Mouse (Mus musculus): ENCODE measurements around the gene 9130213A22Rik.

DNA sequence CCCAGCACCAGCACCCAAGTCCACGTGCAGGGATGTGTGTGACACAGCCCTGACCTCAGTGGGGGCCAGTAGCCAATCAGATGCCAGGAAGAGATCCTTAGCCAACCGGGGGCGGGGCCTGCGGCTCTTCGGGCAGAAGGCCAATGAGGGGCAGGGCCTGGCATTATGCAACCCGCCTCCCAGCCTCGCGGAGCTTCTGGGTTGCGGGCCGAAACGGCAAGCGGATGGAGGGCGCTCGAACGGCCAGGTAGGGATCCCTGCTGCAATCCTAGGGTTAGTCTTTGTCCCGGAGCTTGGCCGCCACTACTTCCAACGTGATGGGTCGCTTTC is 23.7 kb downstream of the 9130213A22Rik start:
- TF ChIP-seq GATA1 (IDR thresholded peaks at IDR 0.05; ENCODE audit: low read length) (no peak), TAL1 (IDR thresholded peaks at IDR 0.05; ENCODE audit: low read length) (no peak)
